ENCODE assay signal across 8 mouse cellular contexts in genomic region chr10:42678331-42678730, GRCm38 (mm10).
DNase-seq lines count a peak whose midpoint lies in the region; ATAC-seq and TF ChIP-seq lines count a peak whose summit lies in the region.

No protein-coding gene starts in this region.

- H3K9ac ChIP-seq in heart, embryonic 16.5 days (ENCODE audit: low read length), result peak overlapping the region; percentile 66
- H3K9ac ChIP-seq in MEL (ENCODE audit: control insufficient read depth, low read depth, low read length, poor library complexity, severe bottlenecking), result peak overlapping the region; percentile 70
- H3K9ac ChIP-seq in hindbrain, embryonic 12.5 days, result peak overlapping the region; percentile 85
- H3K9ac ChIP-seq in midbrain, embryonic 12.5 days (replicated peaks), result peak overlapping the region; percentile 37; the same call in 1 of the 2 replicates

- DNase-seq in heart, adult 18-20 months, result no peak
- DNase-seq in MEL (ENCODE audit: low read depth, low spot score), result no peak
- no peak for DNase-seq in layer of hippocampus, adult 9-10 months (ENCODE audit: low spot score)
- no peak for DNase-seq in adrenal gland, adult 8-10 months

- H3K4me3 ChIP-seq in heart, embryonic 16.5 days (ENCODE audit: low read length), result peak overlapping the region; percentile 92
- peak overlapping the region; percentile 84 for H3K4me3 ChIP-seq in MEL (ENCODE audit: control insufficient read depth in 1 of 2, insufficient read depth in 1 of 2, low read depth in 2 of 2, low read length in 2 of 2)
- H3K4me3 ChIP-seq in hindbrain, embryonic 12.5 days, result peak overlapping the region; percentile 97
- peak overlapping the region; percentile 95 for H3K4me3 ChIP-seq in midbrain, embryonic 12.5 days

- no peak for TF ChIP-seq EP300 in MEL (IDR thresholded peaks at IDR 0.05; ENCODE audit: low read depth in 1 of 2, low read length in 2 of 2)

- H3K27me3 ChIP-seq in heart, embryonic 16.5 days (ENCODE audit: control insufficient read depth, insufficient read depth, low read length), result peaks cover 2% of the 10 kb centered on the region; the same call in 1 of the 2 replicates
- H3K27me3 ChIP-seq in MEL (ENCODE audit: control insufficient read depth in 1 of 2, insufficient read depth in 2 of 2, low read length in 2 of 2), result no peaks in the 10 kb centered on the region; a peak in 1 of 4 replicates
- peaks cover 6% of the 10 kb centered on the region for H3K27me3 ChIP-seq in hindbrain, embryonic 12.5 days
- H3K27me3 ChIP-seq in midbrain, embryonic 12.5 days, result 0 out of 2 replicates have a peak, but pooled peaks cover 5% of the 10 kb centered on the region

- H3K4me1 ChIP-seq in heart, embryonic 16.5 days (ENCODE audit: control insufficient read depth, insufficient read depth, low read length), result peaks cover 8% of the 10 kb centered on the region
- peaks cover 2 to 6% of the 10 kb centered on the region in 2 experiments; a peak in 3 of 4 replicates for H3K4me1 ChIP-seq in MEL (ENCODE audit: control insufficient read depth in 1 of 2, insufficient read depth in 2 of 2, low read length in 2 of 2)
- H3K4me1 ChIP-seq in hindbrain, embryonic 12.5 days, result peaks cover 9% of the 10 kb centered on the region
- H3K4me1 ChIP-seq in midbrain, embryonic 12.5 days, result peaks cover 21% of the 10 kb centered on the region

- no peak for TF ChIP-seq POLR2A in MEL (IDR thresholded peaks at IDR 0.05; ENCODE audit: control insufficient read depth in 1 of 2, insufficient read depth in 1 of 2, low read depth in 1 of 2, low read length in 2 of 2, poor library complexity in 1 of 2)

- TF ChIP-seq CTCF in MEL (IDR thresholded peaks at IDR 0.05 in 2 of 3, conservative IDR thresholded peaks at IDR 0.05 in 1 of 3; ENCODE audit: control insufficient read depth in 1 of 3, insufficient read depth in 1 of 3, low read depth in 2 of 3, low read length in 3 of 3, poor library complexity in 1 of 3, severe bottlenecking in 1 of 3), result no peak

- peak overlapping the region; percentile 70 for H3K4me2 ChIP-seq in heart, embryonic 16.5 days (ENCODE audit: low read depth, low read length)
- peak overlapping the region; percentile 82 for H3K4me2 ChIP-seq in hindbrain, embryonic 12.5 days (replicated peaks)
- peak overlapping the region; percentile 82 for H3K4me2 ChIP-seq in midbrain, embryonic 12.5 days (replicated peaks)

- H3K36me3 ChIP-seq in heart, embryonic 16.5 days (ENCODE audit: control insufficient read depth, insufficient read depth), result peaks cover 3% of the 10 kb centered on the region; the same call in 1 of the 2 replicates
- peaks cover 0 to 7% of the 10 kb centered on the region in 2 experiments; a peak in 2 of 4 replicates for H3K36me3 ChIP-seq in MEL (ENCODE audit: control insufficient read depth in 1 of 2, insufficient read depth in 2 of 2, low read length in 2 of 2)
- H3K36me3 ChIP-seq in hindbrain, embryonic 12.5 days, result no peaks in the 10 kb centered on the region
- no peaks in the 10 kb centered on the region for H3K36me3 ChIP-seq in midbrain, embryonic 12.5 days

- WGBS in heart, embryonic 16.5 days, result 48% methylated on average over 6 of the region's 6 CpGs
- 46% methylated on average over 6 of the region's 6 CpGs for WGBS in hindbrain, embryonic 12.5 days
- 44% methylated on average over 6 of the region's 6 CpGs for WGBS in midbrain, embryonic 12.5 days

- TF ChIP-seq RAD21 in MEL (IDR thresholded peaks at IDR 0.05; ENCODE audit: low read depth, low read length), result no peak

- peaks cover 13% of the 10 kb centered on the region for H3K79me2 ChIP-seq in MEL (ENCODE audit: control insufficient read depth, insufficient read depth, low read length, poor library complexity)

- H3K9me3 ChIP-seq in heart, embryonic 16.5 days (replicated peaks; ENCODE audit: control insufficient read depth, low read length), result no peaks in the 10 kb centered on the region
- no peaks in the 10 kb centered on the region for H3K9me3 ChIP-seq in MEL (replicated peaks; ENCODE audit: insufficient read depth, low read length)
- no peaks in the 10 kb centered on the region for H3K9me3 ChIP-seq in hindbrain, embryonic 12.5 days (replicated peaks)
- peaks cover 2% of the 10 kb centered on the region; the same call in 1 of the 2 replicates for H3K9me3 ChIP-seq in midbrain, embryonic 12.5 days

- ATAC-seq in heart, embryonic 16.5 days (replicated peaks; ENCODE audit: extremely low read depth, insufficient read depth, low FRiP score), result no peak
- ATAC-seq in hindbrain, embryonic 12.5 days (ENCODE audit: low FRiP score), result peak; percentile 41
- ATAC-seq in midbrain, embryonic 12.5 days (ENCODE audit: low FRiP score, low read depth), result 0 out of 2 replicates have a peak, but pooled peaks have one; percentile 1
- ATAC-seq in activated CD4-positive, CD25-positive, alpha-beta regulatory T cell, adult 4 months, result no peak

- H3K27ac ChIP-seq in heart, embryonic 16.5 days (ENCODE audit: low read length), result no peak overlapping the region
- peak overlapping the region; percentile 34; the same call in 1 of the 2 replicates for H3K27ac ChIP-seq in MEL (ENCODE audit: control insufficient read depth, low read depth, low read length)
- peak overlapping the region; percentile 83; the same call in 1 of the 2 replicates for H3K27ac ChIP-seq in hindbrain, embryonic 12.5 days
- 0 out of 2 replicates have a peak overlapping the region, but pooled peaks have one; percentile 86 for H3K27ac ChIP-seq in midbrain, embryonic 12.5 days (replicated peaks)

TF ChIP-seq in MEL, 35 proteins besides CTCF, POLR2A, EP300 and RAD21:
- no peak for TF ChIP-seq HCFC1 (IDR thresholded peaks at IDR 0.05; ENCODE audit: low read depth, low read length)
- TF ChIP-seq TAL1 (IDR thresholded peaks at IDR 0.05; ENCODE audit: low read length), result peak; percentile 29

Comparison
In these comparisons a context has a peak if more than half of its experiments do, and no peak if none do; other contexts are left out.
1. ATAC-seq: peak in hindbrain, embryonic 12.5 days (single experiment) and midbrain, embryonic 12.5 days (single experiment); none in heart, embryonic 16.5 days (single experiment) and activated CD4-positive, CD25-positive, alpha-beta regulatory T cell, adult 4 months (single experiment).
2. Peak in every context shown above with its lines, with median percentiles within 50 percentile points of each other: H3K4me2 ChIP-seq, H3K4me3 ChIP-seq and H3K9ac ChIP-seq.